Comparison of ENCODE assay signal across 8 mouse cellular contexts in the genomic region with DNA sequence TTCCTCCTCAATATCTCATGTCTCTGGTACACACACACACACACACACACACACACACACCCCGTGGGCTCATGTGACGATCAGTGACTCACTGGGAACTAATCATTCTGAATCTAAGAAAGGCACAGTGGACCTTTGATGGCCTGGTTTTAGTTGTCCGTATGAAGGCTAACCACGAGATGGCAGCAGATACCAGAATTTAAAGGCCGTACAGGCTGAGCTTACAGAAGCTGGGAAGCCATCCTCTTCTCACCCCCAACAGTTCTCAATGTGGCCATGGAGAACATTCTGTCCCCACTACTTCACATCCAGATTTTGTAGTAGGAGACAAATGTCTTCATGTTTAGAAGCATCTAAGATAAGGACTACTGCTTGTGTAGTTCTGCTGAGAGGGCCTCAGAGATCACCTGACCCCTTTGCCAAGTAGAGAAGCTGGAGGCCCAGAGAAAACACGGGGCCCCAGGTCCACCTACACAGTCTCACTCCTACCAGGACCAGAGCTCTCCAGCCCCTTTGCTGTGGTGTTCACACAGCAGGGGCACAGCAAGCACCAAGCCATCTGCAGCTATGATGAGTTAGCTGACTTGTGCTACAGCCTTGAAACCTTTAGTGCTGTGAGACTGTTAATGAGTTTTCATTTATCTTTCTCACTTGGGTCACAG.
DNase-seq lines count a peak whose midpoint lies in the region; ATAC-seq and TF ChIP-seq lines count a peak whose summit lies in the region.

No protein-coding gene starts in this region.

- H3K9ac ChIP-seq in forebrain, embryonic 16.5 days (replicated peaks; ENCODE audit: low read depth, low read length): no peak overlapping the region

- no peak for TF ChIP-seq POLR2A in lung, adult 2 months (IDR thresholded peaks at IDR 0.05; ENCODE audit: borderline replicate concordance, extremely low read depth, low read depth, low read length)

- peak; percentile 50 for TF ChIP-seq CTCF in lung, adult 2 months (IDR thresholded peaks at IDR 0.05; ENCODE audit: insufficient read depth, low read length)

- no peak overlapping the region for H3K27ac ChIP-seq in forebrain, embryonic 16.5 days (ENCODE audit: low read length)

- no peak overlapping the region for H3K4me3 ChIP-seq in forebrain, embryonic 16.5 days (replicated peaks; ENCODE audit: low read length)
- H3K4me3 ChIP-seq in lung, adult 2 months (replicated peaks; ENCODE audit: extremely low read depth, low read depth, low read length): no peak overlapping the region

- peak; percentile 87 for ATAC-seq in forebrain, embryonic 16.5 days
- ATAC-seq in neutrophil, adult 5-6 weeks (ENCODE audit: extremely low read depth, insufficient number of reproducible peaks, low FRiP score, poor library complexity, severe bottlenecking): peak; percentile 76

- H3K36me3 ChIP-seq in forebrain, embryonic 16.5 days (ENCODE audit: control insufficient read depth, insufficient read depth): no peaks in the 10 kb centered on the region

- no peaks in the 10 kb centered on the region for H3K9me3 ChIP-seq in forebrain, embryonic 16.5 days (ENCODE audit: control insufficient read depth, low read length)

- DNase-seq in ES-CJ7 (ENCODE audit: low read depth, low spot score): peak; percentile 83
- DNase-seq in cerebellum, adult 11 months: peak; percentile 58
- peak; percentile 74 to 79 for DNase-seq in heart, postnatal 36 days
- DNase-seq in layer of hippocampus, adult 18-20 months (ENCODE audit: low spot score in 2 of 2): peak; percentile 74 to 93
- DNase-seq in lung, adult 2 months: peak; percentile 62
- peak; percentile 18 to 24 for DNase-seq in thymus, adult 18-20 months

- H3K27me3 ChIP-seq in forebrain, embryonic 16.5 days (replicated peaks; ENCODE audit: control insufficient read depth, insufficient read depth, low read length): no peaks in the 10 kb centered on the region

- 16% methylated on average over 6 of the region's 6 CpGs for WGBS in forebrain, embryonic 16.5 days
- 16% methylated on average over 6 of the region's 6 CpGs for WGBS in lung, adult 2 months

- intact Hi-C loops in heart, postnatal 36 days (cut with DNase I): loop anchor here (1.0 to 5.0 kb wide), 4 partner anchors 158 to 377 kb away; partner anchors contain the start of genes Arpc5, Rgl1 and Smg7

- H3K4me1 ChIP-seq in forebrain, embryonic 16.5 days (replicated peaks; ENCODE audit: control insufficient read depth, insufficient read depth, low read length): peaks cover 3% of the 10 kb centered on the region; the same call in 1 of the 2 replicates
- H3K4me1 ChIP-seq in lung, adult 2 months (ENCODE audit: control insufficient read depth, insufficient read depth, low read length): peaks cover 11% of the 10 kb centered on the region

- H3K4me2 ChIP-seq in forebrain, embryonic 16.5 days (ENCODE audit: low read length): no peak overlapping the region

Comparison
In these comparisons a context has a peak if more than half of its experiments do, and no peak if none do; other contexts are left out.
1. DNase-seq: peak in every context shown above with its lines; median percentile 84 in layer of hippocampus, adult 18-20 months; 83 in ES-CJ7; 76 in heart, postnatal 36 days; 62 in lung, adult 2 months; 58 in cerebellum, adult 11 months; 21 in thymus, adult 18-20 months.